Mouse (Mus musculus): Measurements from ENCODE around the gene Tmem238. TPM values are rescaled to one million over a fixed set of nuclear protein-coding genes. Genes with fewer than 3 reads are reported as not detected.
"Not testable (repeated sequence)": the region's sequence is repeated elsewhere in the genome, so short reads cannot be mapped to it uniquely, and the experiment has no call there.

Gene Tmem238
- total and polyA plus RNA-seq, 2 experiments from 2014 or later: 14.6 to 18.2 TPM

DNA sequence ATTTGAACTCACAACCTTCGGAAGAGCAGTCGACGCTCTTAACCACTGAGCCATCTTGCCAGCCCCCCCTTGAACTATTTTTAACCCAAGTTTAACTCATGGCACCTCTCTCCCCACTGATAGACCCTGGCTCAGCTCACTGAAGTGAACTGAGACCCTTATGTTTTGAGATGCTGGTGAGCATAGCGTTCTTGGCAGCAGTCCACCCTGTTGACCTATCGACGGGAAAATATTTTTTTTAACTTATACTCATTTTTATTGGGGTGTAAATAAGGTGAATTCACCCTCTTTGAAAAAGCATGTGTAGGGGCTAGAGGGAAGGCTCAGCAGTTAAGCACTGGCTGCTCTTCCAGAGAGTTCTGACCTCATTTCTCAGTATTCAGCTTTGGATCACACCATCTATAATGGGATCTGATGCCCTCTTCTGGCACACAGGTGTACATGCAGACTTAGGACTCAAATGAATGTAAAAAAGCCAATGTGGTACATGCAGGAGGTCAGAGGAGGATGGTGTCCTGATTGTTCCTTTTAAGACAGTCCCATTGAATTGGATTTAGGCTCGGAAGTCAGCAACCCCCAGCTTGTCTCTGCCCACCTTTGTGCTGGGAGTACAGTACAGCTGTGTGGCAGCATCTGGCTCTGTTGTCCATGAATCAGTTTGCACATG lies 6.4 kb upstream of the Tmem238 start:
- 70% methylated on average over 7 of the region's 7 CpGs for WGBS
- DNase-seq (ENCODE audit: low spot score) (peak; percentile 68), ATAC-seq (ENCODE audit: low FRiP score) (no peak)
- Histone ChIP-seq H3K27me3 (ENCODE audit: insufficient read depth, low read length) (no peaks in the 10 kb centered on the region), H3K4me2 (ENCODE audit: low read depth, low read length, poor library complexity, severe bottlenecking) (no peak overlapping the region), H3K9ac (replicated peaks; ENCODE audit: low read length, poor library complexity, severe bottlenecking) (no peak overlapping the region), H3K4me3 (ENCODE audit: low read depth, low read length) (no peak overlapping the region), H3K36me3 (ENCODE audit: insufficient read depth, low read length) (peaks cover 15% of the 10 kb centered on the region; the same call in 1 of the 2 replicates), H3K4me1 (ENCODE audit: insufficient read depth, low read length) (no peaks in the 10 kb centered on the region; the same call in 1 of the 2 replicates), H3K9me3 (ENCODE audit: low read length) (no peaks in the 10 kb centered on the region), H3K27ac (ENCODE audit: low read depth, low read length) (no peak overlapping the region)
- TF ChIP-seq CTCF (IDR thresholded peaks at IDR 0.05): peak; percentile 88

DNA sequence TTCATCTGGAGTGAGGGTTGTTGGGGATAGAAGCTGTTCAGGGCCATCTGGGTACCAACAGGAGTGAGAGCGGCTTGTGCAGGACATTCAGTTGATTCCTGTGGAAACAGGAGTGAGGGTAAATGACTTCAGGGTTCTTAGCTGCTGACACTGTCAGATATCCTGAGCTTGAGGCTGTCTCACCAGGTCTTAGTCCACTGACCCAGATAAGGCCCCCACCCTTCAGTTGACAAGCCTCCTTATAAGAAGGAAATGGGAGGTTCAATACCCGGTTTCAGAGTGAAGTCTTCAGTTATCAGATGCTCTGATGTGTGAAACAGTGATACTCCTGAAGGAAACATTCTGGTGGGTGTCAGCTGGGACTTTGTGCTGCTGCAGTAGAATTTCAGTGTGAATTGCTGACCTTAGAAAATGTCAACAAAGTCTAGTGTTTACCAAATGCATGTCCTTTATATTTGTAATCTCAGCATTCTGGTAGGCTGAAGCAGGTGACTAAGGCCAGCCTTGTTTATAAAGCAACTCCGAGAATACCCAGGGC lies 5.2 kb upstream of the Tmem238 start:
- Histone ChIP-seq H3K27me3 (ENCODE audit: insufficient read depth, low read length) (no peaks in the 10 kb centered on the region), H3K9ac (replicated peaks; ENCODE audit: low read length, poor library complexity, severe bottlenecking) (no peak overlapping the region), H3K4me2 (ENCODE audit: low read depth, low read length, poor library complexity, severe bottlenecking) (no peak overlapping the region)

DNA sequence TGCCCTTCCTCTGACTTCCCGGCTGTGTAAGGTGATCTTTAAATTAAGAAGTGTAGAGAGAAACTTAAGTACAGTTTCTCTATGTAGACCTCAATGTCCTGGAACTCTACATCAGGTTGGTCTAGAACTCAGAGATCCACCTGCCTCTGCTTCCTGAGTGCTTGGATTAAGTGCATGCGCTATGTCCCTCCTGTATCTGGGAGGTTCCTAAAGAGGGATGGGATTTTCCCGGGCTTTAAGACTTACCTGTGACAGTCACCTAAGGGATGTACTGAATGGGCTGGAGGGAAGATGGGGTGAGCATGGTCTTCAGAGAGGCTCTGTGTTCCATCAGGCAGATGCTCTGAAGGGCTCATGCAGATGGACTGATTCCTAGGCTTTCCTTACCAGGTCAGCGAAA lies 4.2 kb upstream of the Tmem238 start:
- no peaks in the 10 kb centered on the region for H3K27me3 ChIP-seq (ENCODE audit: insufficient read depth, low read length)

More for the DNA sequence above, 5.2 kb upstream of the Tmem238 start:
- Histone ChIP-seq H3K27ac (ENCODE audit: low read depth, low read length) (no peak overlapping the region), H3K36me3 (ENCODE audit: insufficient read depth, low read length) (peaks cover 15% of the 10 kb centered on the region; the same call in 1 of the 2 replicates), H3K9me3 (ENCODE audit: low read length) (no peaks in the 10 kb centered on the region), H3K4me3 (ENCODE audit: low read depth, low read length) (no peak overlapping the region), H3K4me1 (ENCODE audit: insufficient read depth, low read length) (no peaks in the 10 kb centered on the region; the same call in 1 of the 2 replicates)
- 89% methylated on average over 3 of the region's 3 CpGs for WGBS
- DNase-seq (ENCODE audit: low spot score) (no peak), ATAC-seq (ENCODE audit: low FRiP score) (no peak)
- no peak for TF ChIP-seq CTCF (IDR thresholded peaks at IDR 0.05)

DNA sequence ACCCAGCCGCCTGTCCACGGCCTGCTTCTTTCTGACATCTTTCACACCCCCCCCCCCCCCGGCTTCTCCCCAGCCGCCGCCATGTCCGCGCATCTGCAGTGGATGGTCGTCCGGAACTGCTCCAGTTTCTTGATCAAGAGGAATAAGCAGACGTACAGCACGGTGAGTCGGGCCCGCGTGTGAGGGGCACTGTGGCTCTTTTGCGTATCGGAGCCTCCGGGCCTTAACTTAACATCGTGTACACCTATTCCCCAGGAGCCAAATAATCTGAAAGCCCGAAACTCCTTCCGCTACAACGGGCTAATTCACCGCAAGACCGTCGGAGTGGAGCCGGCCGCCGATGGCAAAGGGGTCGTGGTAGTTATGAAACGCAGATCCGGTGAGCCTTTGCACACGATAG lies 3.8 kb upstream of the Tmem238 start:
- under 1% methylated on average over 31 of the region's 31 CpGs for WGBS
- Histone ChIP-seq H3K9ac (replicated peaks; ENCODE audit: low read length, poor library complexity, severe bottlenecking) (peak overlapping the region; percentile 96), H3K4me2 (ENCODE audit: low read depth, low read length, poor library complexity, severe bottlenecking) (peak overlapping the region; percentile 75), H3K4me3 (ENCODE audit: low read depth, low read length) (peak overlapping the region; percentile 70), H3K36me3 (ENCODE audit: insufficient read depth, low read length) (peaks cover 15% of the 10 kb centered on the region; the same call in 1 of the 2 replicates), H3K27ac (ENCODE audit: low read depth, low read length) (peak overlapping the region; percentile 92)
- peak; percentile 18 for ATAC-seq (ENCODE audit: low FRiP score)
- H3K27me3 ChIP-seq (ENCODE audit: insufficient read depth, low read length); DNase-seq (ENCODE audit: low spot score); H3K4me1 ChIP-seq (ENCODE audit: insufficient read depth, low read length); H3K9me3 ChIP-seq (ENCODE audit: low read length): not testable (repeated sequence)

More for the DNA sequence above, 4.2 kb upstream of the Tmem238 start:
- 37% methylated on average over 4 of the region's 4 CpGs for WGBS
- Histone ChIP-seq H3K9ac (replicated peaks; ENCODE audit: low read length, poor library complexity, severe bottlenecking) (peak overlapping the region; percentile 96), H3K4me1 (ENCODE audit: insufficient read depth, low read length) (no peaks in the 10 kb centered on the region; the same call in 1 of the 2 replicates), H3K4me2 (ENCODE audit: low read depth, low read length, poor library complexity, severe bottlenecking) (peak overlapping the region; percentile 75), H3K4me3 (ENCODE audit: low read depth, low read length) (peak overlapping the region; percentile 70), H3K9me3 (ENCODE audit: low read length) (no peaks in the 10 kb centered on the region), H3K27ac (ENCODE audit: low read depth, low read length) (no peak overlapping the region), H3K36me3 (ENCODE audit: insufficient read depth, low read length) (peaks cover 15% of the 10 kb centered on the region; the same call in 1 of the 2 replicates)
- ATAC-seq (ENCODE audit: low FRiP score) (no peak), DNase-seq (ENCODE audit: low spot score) (no peak)
- no peak for TF ChIP-seq CTCF (IDR thresholded peaks at IDR 0.05)

DNA sequence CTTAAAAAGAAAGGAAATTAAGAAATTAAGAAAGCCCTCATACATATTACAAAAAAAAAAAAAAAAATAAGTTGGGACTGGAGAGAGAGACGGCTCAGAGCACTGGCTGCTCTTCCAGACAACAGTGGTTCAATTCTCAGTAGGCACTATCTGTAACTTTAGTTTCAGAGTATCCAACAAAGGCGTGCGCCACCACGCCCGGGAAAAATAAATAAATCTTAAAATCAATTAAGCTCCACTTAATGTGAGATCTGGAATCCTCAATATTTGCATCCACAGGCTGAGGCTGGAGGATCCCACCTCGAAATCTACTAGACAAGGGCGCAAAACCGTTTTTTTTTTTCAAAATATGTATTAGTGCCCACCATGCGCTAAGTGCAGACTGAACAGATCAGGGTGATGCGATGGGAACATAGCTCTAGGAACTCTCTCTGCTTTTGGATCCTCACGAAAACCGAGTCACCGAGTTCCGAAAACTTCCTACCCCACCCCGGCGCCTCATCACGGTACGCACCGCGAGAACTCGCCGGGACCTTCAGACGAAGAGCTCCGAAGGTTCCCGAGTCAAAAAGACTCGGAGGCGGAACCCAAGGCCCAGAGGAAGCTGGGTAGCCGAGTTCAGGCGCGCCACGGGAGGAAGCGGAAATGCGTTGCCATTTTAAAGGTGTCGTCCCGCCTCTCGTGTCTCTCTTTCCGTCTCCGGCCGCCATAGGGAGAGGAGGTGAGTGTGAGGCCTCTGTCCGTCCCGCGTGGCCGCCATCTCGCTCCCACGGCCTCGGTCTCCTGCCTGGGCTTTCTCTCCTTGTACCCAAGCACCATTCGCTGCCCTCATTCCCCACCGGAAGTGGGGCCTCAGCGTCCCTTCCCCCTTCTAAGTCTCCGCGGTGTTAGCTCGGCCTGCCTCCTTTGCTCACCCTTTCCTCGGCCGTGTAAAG lies 3.1 kb upstream of the Tmem238 start, which contains the start of gene Rpl28:
TSS of gene Rpl28 (plus strand) at position 597 of the 935 bp plus-strand sequence.
- H3K36me3 ChIP-seq (ENCODE audit: insufficient read depth, low read length): peaks cover 15% of the 10 kb centered on the region; the same call in 1 of the 2 replicates
- H3K27ac ChIP-seq (ENCODE audit: low read depth, low read length): peak within 1 kb of the TSS; percentile 92
- DNase-seq (ENCODE audit: low spot score) (peak; percentile 98), ATAC-seq (ENCODE audit: low FRiP score) (peak; percentile 88)
- peak within 1 kb of the TSS; percentile 96 for H3K9ac ChIP-seq (replicated peaks; ENCODE audit: low read length, poor library complexity, severe bottlenecking)
- peak within 1 kb of the TSS; percentile 75 for H3K4me2 ChIP-seq (ENCODE audit: low read depth, low read length, poor library complexity, severe bottlenecking)
- H3K27me3 ChIP-seq (ENCODE audit: insufficient read depth, low read length): no peaks in the 10 kb centered on the region
- H3K4me3 ChIP-seq (ENCODE audit: low read depth, low read length): peak within 1 kb of the TSS; percentile 70
- 1% methylated on average over 54 of the region's 54 CpGs for WGBS
- peaks cover 3% of the 10 kb centered on the region; the same call in 1 of the 2 replicates for H3K4me1 ChIP-seq (ENCODE audit: insufficient read depth, low read length)
- no peak for TF ChIP-seq CTCF (IDR thresholded peaks at IDR 0.05)
- no peaks in the 10 kb centered on the region for H3K9me3 ChIP-seq (ENCODE audit: low read length)
